Mouse (Mus musculus): ENCODE results near the gene Kcnj14.

The Kcnj14 gene

DNA sequence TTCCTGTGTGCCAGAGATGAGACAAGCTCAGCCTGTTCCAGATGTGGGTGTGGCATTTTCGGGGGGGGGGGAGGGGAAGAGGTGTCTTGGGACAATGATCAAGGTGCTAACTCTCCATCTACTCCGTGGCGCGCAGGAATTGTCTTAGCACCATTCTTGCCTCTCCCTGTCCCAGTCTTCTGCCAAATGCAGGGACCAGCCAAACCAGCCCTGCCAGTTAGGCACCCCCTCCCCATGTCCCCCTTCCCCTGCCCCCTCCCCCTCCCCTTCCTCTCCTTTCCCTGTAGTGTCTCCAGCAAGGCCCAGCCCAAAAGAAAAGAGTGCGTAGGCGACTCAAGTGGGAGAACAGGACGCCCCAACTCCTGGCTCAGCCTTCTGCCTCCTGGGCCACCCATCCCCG lies 57.8 kb downstream of the Kcnj14 start:
- no peak for DNase-seq (ENCODE audit: low spot score in 2 of 2)
